In genomic region chr3:94373597-94374011, GRCm38 (mm10) we compare ENCODE assay signal across 9 mouse cellular contexts. TPM values are rescaled to one million over a fixed set of nuclear protein-coding genes. Genes with fewer than 3 reads are reported as not detected.
A peak's percentile ranks its signal among the peaks of the same experiment; 100 is the strongest.
DNase-seq lines count a peak whose midpoint lies in the region; ATAC-seq and TF ChIP-seq lines count a peak whose summit lies in the region.
"Had no signal": no experiment of that assay in that cellular context is flagged by ENCODE, and none has a peak within 500 bp of the region (broad histone marks: within the 10 kb centered on the region; RNA-seq: fewer than 3 reads in every experiment).

No protein-coding gene starts in this region.

- H3K4me3 ChIP-seq in forebrain, embryonic 14.5 days (ENCODE audit: low read depth, low read length), result peak overlapping the region; percentile 6; the same call in 1 of the 2 replicates
- H3K4me3 ChIP-seq in hindbrain, postnatal 0 days (ENCODE audit: low read length), result peak overlapping the region; percentile 13
- H3K4me3 ChIP-seq in liver, embryonic 12.5 days, result no peak overlapping the region
- no peak overlapping the region for H3K4me3 ChIP-seq in layer of hippocampus, adult 2 months

- no peak for TF ChIP-seq CTCF in hindbrain, postnatal 0 days (IDR thresholded peaks at IDR 0.05; ENCODE audit: low read depth)
- TF ChIP-seq CTCF in layer of hippocampus, adult 2 months (conservative IDR thresholded peaks at IDR 0.05), result no peak

- peak; percentile 24 to 60 for DNase-seq in urinary bladder, postnatal 36 days (ENCODE audit: low spot score in 2 of 2)
- DNase-seq in urinary bladder, adult 2 months (ENCODE audit: low spot score), result no peak
- DNase-seq in forebrain, embryonic 14.5 days (ENCODE audit: low spot score), result peak; percentile 52
- peak; percentile 65 for DNase-seq in hindbrain, postnatal 0 days (ENCODE audit: low spot score)
- DNase-seq in retina, embryonic 14.5 days (ENCODE audit: low spot score), result peak; percentile 36
- DNase-seq in layer of hippocampus, adult 8-10 months (ENCODE audit: low spot score in 2 of 2), result no peak
- DNase-seq in layer of hippocampus, adult 2 months (ENCODE audit: low spot score in 2 of 2), result no peak

- H3K27ac ChIP-seq in forebrain, embryonic 14.5 days (ENCODE audit: low read depth, low read length), result no peak overlapping the region
- H3K27ac ChIP-seq in hindbrain, postnatal 0 days, result peak overlapping the region; percentile 38; the same call in 1 of the 2 replicates
- H3K27ac ChIP-seq in liver, embryonic 12.5 days, result no peak overlapping the region
- no peak overlapping the region for H3K27ac ChIP-seq in layer of hippocampus, adult 2 months

- peaks cover 23% of the 10 kb centered on the region for H3K4me1 ChIP-seq in forebrain, embryonic 14.5 days (ENCODE audit: control insufficient read depth, insufficient read depth, low read length)
- peaks cover 12% of the 10 kb centered on the region; the same call in 1 of the 2 replicates for H3K4me1 ChIP-seq in hindbrain, postnatal 0 days (ENCODE audit: insufficient read depth, low read length)
- H3K4me1 ChIP-seq in liver, embryonic 12.5 days, result peaks cover 15% of the 10 kb centered on the region

- 0% methylated on average over 5 of the region's 5 CpGs for WGBS in forebrain, embryonic 14.5 days
- 0% methylated on average over 5 of the region's 5 CpGs for WGBS in hindbrain, postnatal 0 days
- WGBS in liver, embryonic 12.5 days (ENCODE audit: insufficient replicate concordance), result 6% methylated on average over 5 of the region's 5 CpGs

- H3K36me3 ChIP-seq in forebrain, embryonic 14.5 days (ENCODE audit: control insufficient read depth, insufficient read depth, low read length), result no peaks in the 10 kb centered on the region
- no peaks in the 10 kb centered on the region for H3K36me3 ChIP-seq in hindbrain, postnatal 0 days (ENCODE audit: insufficient read depth, low read length)
- no peaks in the 10 kb centered on the region for H3K36me3 ChIP-seq in liver, embryonic 12.5 days

- H3K27me3 ChIP-seq in forebrain, embryonic 14.5 days (replicated peaks; ENCODE audit: control insufficient read depth, insufficient read depth, low read length), result no peaks in the 10 kb centered on the region
- no peaks in the 10 kb centered on the region for H3K27me3 ChIP-seq in hindbrain, postnatal 0 days (ENCODE audit: insufficient read depth, low read length)
- H3K27me3 ChIP-seq in liver, embryonic 12.5 days (replicated peaks), result peaks cover 54% of the 10 kb centered on the region

- peak; percentile 45 for ATAC-seq in forebrain, embryonic 14.5 days
- ATAC-seq in hindbrain, postnatal 0 days, result peak; percentile 63
- ATAC-seq in liver, embryonic 12.5 days, result no peak

- peak overlapping the region; percentile 25; the same call in 1 of the 2 replicates for H3K9ac ChIP-seq in forebrain, embryonic 14.5 days (ENCODE audit: low read length)
- H3K9ac ChIP-seq in hindbrain, postnatal 0 days (replicated peaks; ENCODE audit: low read length), result no peak overlapping the region
- H3K9ac ChIP-seq in liver, embryonic 12.5 days, result no peak overlapping the region

- H3K4me2 ChIP-seq in forebrain, embryonic 14.5 days (ENCODE audit: low read length), result peak overlapping the region; percentile 43
- peak overlapping the region; percentile 42 for H3K4me2 ChIP-seq in hindbrain, postnatal 0 days (ENCODE audit: low read depth, low read length)
- peak overlapping the region; percentile 37 for H3K4me2 ChIP-seq in liver, embryonic 12.5 days

- H3K9me3 ChIP-seq in forebrain, embryonic 14.5 days (replicated peaks; ENCODE audit: control insufficient read depth, low read length), result no peaks in the 10 kb centered on the region
- H3K9me3 ChIP-seq in hindbrain, postnatal 0 days (ENCODE audit: low read length), result no peaks in the 10 kb centered on the region
- H3K9me3 ChIP-seq in liver, embryonic 12.5 days (replicated peaks), result no peaks in the 10 kb centered on the region

RNA-seq across cellular contexts. Expression of gene Rorc, which starts 1.0 kb away (rescaled TPM):
- polyA plus RNA-seq in urinary bladder, adult 2 months (2012; rRNA removed), result 12.8 and 13.3 TPM in 2 replicates
- 1.0 and 1.4 TPM in 2 replicates for polyA plus RNA-seq in forebrain, embryonic 14.5 days (2014; fragmentation: Nextera tagmentation; extraction: Ambion mirVana)
- 1.5 TPM in 2 replicates for total RNA-seq in hindbrain, postnatal 0 days (2014; rRNA removed)
- polyA plus RNA-seq in hindbrain, postnatal 0 days (2015; fragmentation: Nextera tagmentation; extraction: Ambion mirVana), result 0.45 and 0.79 TPM in 2 replicates
- polyA plus RNA-seq in liver, embryonic 12.5 days (2016; fragmentation: Nextera tagmentation; extraction: Ambion mirVana), result 0.49 and 0.70 TPM in 2 replicates
- total RNA-seq in layer of hippocampus, adult 8-10 months (2022), result 1 to 10 TPM; 1.2 to 2.8 (median 2.1) TPM
- 1 to 10 TPM in 1 of 2 experiments, under 1 TPM in 1; 0.97 to 1.0 TPM for total RNA-seq in layer of hippocampus, adult 2 months (2021)

RNA-seq across cellular contexts. Expression of gene C2cd4d, which starts 11.4 kb away (rescaled TPM):
- polyA plus RNA-seq in urinary bladder, adult 2 months (2012; rRNA removed), result 0.31 and 0.40 TPM in 2 replicates
- polyA plus RNA-seq in forebrain, embryonic 14.5 days (2014; fragmentation: Nextera tagmentation; extraction: Ambion mirVana), result 1.5 TPM in 2 replicates
- total RNA-seq in hindbrain, postnatal 0 days (2014; rRNA removed), result 1.8 and 2.6 TPM in 2 replicates
- polyA plus RNA-seq in hindbrain, postnatal 0 days (2015; fragmentation: Nextera tagmentation; extraction: Ambion mirVana), result 1.3 and 2.2 TPM in 2 replicates
- 0.17 and 0.21 TPM in 2 replicates for polyA plus RNA-seq in liver, embryonic 12.5 days (2016; fragmentation: Nextera tagmentation; extraction: Ambion mirVana)
- total RNA-seq in layer of hippocampus, adult 8-10 months (2022), result under 1 TPM in 3 of 4 experiments, not detected in 1; 0.34 to 0.58 (median 0.56) TPM
- total RNA-seq in layer of hippocampus, adult 2 months (2021), result under 1 TPM; 0.36 to 0.47 TPM

RNA-seq across cellular contexts. Expression of gene Lingo4, which starts 24.7 kb away (rescaled TPM):
- polyA plus RNA-seq in urinary bladder, adult 2 months (2012; rRNA removed), result 0.06 and 0.10 TPM in 2 replicates
- 0.33 and 0.42 TPM in 2 replicates for polyA plus RNA-seq in forebrain, embryonic 14.5 days (2014; fragmentation: Nextera tagmentation; extraction: Ambion mirVana)
- 3.7 and 3.9 TPM in 2 replicates for total RNA-seq in hindbrain, postnatal 0 days (2014; rRNA removed)
- 2.1 and 2.5 TPM in 2 replicates for polyA plus RNA-seq in hindbrain, postnatal 0 days (2015; fragmentation: Nextera tagmentation; extraction: Ambion mirVana)
- 0.04 TPM in 1 of 2 replicates, not detected in the other for polyA plus RNA-seq in liver, embryonic 12.5 days (2016; fragmentation: Nextera tagmentation; extraction: Ambion mirVana)
- 1 to 10 TPM in 2 of 4 experiments, under 1 TPM in 2; 0.64 to 1.1 (median 1.0) TPM for total RNA-seq in layer of hippocampus, adult 8-10 months (2022)
- under 1 TPM; 0.79 to 0.98 TPM for total RNA-seq in layer of hippocampus, adult 2 months (2021)

RNA-seq across cellular contexts. Expression of gene Them5, which starts 31.7 kb away (rescaled TPM):
- not detected in 2 replicates for polyA plus RNA-seq in urinary bladder, adult 2 months (2012; rRNA removed)
- polyA plus RNA-seq in forebrain, embryonic 14.5 days (2014; fragmentation: Nextera tagmentation; extraction: Ambion mirVana), result 0.80 and 0.86 TPM in 2 replicates
- not detected in 2 replicates for total RNA-seq in hindbrain, postnatal 0 days (2014; rRNA removed)
- polyA plus RNA-seq in hindbrain, postnatal 0 days (2015; fragmentation: Nextera tagmentation; extraction: Ambion mirVana), result 0.11 TPM in 1 of 2 replicates, not detected in the other
- not detected in 2 replicates for polyA plus RNA-seq in liver, embryonic 12.5 days (2016; fragmentation: Nextera tagmentation; extraction: Ambion mirVana)
- not detected for total RNA-seq in layer of hippocampus, adult 8-10 months (2022)
- total RNA-seq in layer of hippocampus, adult 2 months (2021), result not detected
- total RNA-seq: left cerebral cortex, postnatal 10 days had no signal

RNA-seq across cellular contexts. Expression of gene Tdrkh, which starts 39.5 kb away (rescaled TPM):
- 2.2 and 2.3 TPM in 2 replicates for polyA plus RNA-seq in urinary bladder, adult 2 months (2012; rRNA removed)
- 59.8 and 61.9 TPM in 2 replicates for polyA plus RNA-seq in forebrain, embryonic 14.5 days (2014; fragmentation: Nextera tagmentation; extraction: Ambion mirVana)
- total RNA-seq in hindbrain, postnatal 0 days (2014; rRNA removed), result 11.8 and 13.7 TPM in 2 replicates
- 46.8 and 48.6 TPM in 2 replicates for polyA plus RNA-seq in hindbrain, postnatal 0 days (2015; fragmentation: Nextera tagmentation; extraction: Ambion mirVana)
- polyA plus RNA-seq in liver, embryonic 12.5 days (2016; fragmentation: Nextera tagmentation; extraction: Ambion mirVana), result 10.7 and 11.1 TPM in 2 replicates
- total RNA-seq in layer of hippocampus, adult 8-10 months (2022), result 10 to 100 TPM; 40.9 to 46.6 (median 46.0) TPM
- total RNA-seq in layer of hippocampus, adult 2 months (2021), result 10 to 100 TPM; 41.3 to 47.2 TPM

Comparison
In these comparisons a context has a peak if more than half of its experiments do, and no peak if none do; other contexts are left out.
1. DNase-seq: peak in urinary bladder, postnatal 36 days (2 of 2), forebrain, embryonic 14.5 days (single experiment), hindbrain, postnatal 0 days (single experiment) and retina, embryonic 14.5 days (single experiment); none in urinary bladder, adult 2 months (single experiment), layer of hippocampus, adult 8-10 months (0 of 2) and layer of hippocampus, adult 2 months (0 of 2).
2. H3K4me3 ChIP-seq: peak in forebrain, embryonic 14.5 days (single experiment) and hindbrain, postnatal 0 days (single experiment); none in liver, embryonic 12.5 days (single experiment) and layer of hippocampus, adult 2 months (single experiment).
3. Peak in every context shown above with its lines, with median percentiles within 50 percentile points of each other: H3K4me2 ChIP-seq.